Mouse (Mus musculus): ENCODE results near the gene Elovl6.

Gene Elovl6

GRCm38 (mm10) chr3:129566013-129566412 lies 33.9 kb downstream of the Elovl6 start:
- no peak for DNase-seq (ENCODE audit: low read depth, low spot score)

- DNase-seq (ENCODE audit: low read depth, low spot score), result no peak
Observed at GRCm38 (mm10) chr3:129566876-129567275, 34.7 kb downstream of the Elovl6 start.

- no peak for DNase-seq (ENCODE audit: low read depth, low spot score)
Observed at GRCm38 (mm10) chr3:129568506-129568905, 36.4 kb downstream of the Elovl6 start.

GRCm38 (mm10) chr3:129570989-129571388 lies 38.8 kb downstream of the Elovl6 start:
- DNase-seq (ENCODE audit: low read depth, low spot score), result no peak

- no peak for DNase-seq (ENCODE audit: low read depth, low spot score)
Observed at GRCm38 (mm10) chr3:129571642-129572041, 39.5 kb downstream of the Elovl6 start.

- no peak for DNase-seq (ENCODE audit: low read depth, low spot score)
Observed at GRCm38 (mm10) chr3:129572959-129573358, 40.8 kb downstream of the Elovl6 start.

GRCm38 (mm10) chr3:129573609-129574008 lies 41.5 kb downstream of the Elovl6 start:
- DNase-seq (ENCODE audit: low read depth, low spot score), result peak; percentile 90

- peak; percentile 90 for DNase-seq (ENCODE audit: low read depth, low spot score)
Observed at GRCm38 (mm10) chr3:129575086-129575485, 42.9 kb downstream of the Elovl6 start.

GRCm38 (mm10) chr3:129576522-129576921 lies 44.4 kb downstream of the Elovl6 start:
- DNase-seq (ENCODE audit: low read depth, low spot score), result peak; percentile 62

- no peak for DNase-seq (ENCODE audit: low read depth, low spot score)
Observed at GRCm38 (mm10) chr3:129578741-129579475, 46.8 kb downstream of the Elovl6 start.

GRCm38 (mm10) chr3:129581024-129581423 lies 48.9 kb downstream of the Elovl6 start:
- no peak for DNase-seq (ENCODE audit: low read depth, low spot score)

- no peak for DNase-seq (ENCODE audit: low read depth, low spot score)
Observed at GRCm38 (mm10) chr3:129582449-129582848, 50.3 kb downstream of the Elovl6 start.

- DNase-seq (ENCODE audit: low read depth, low spot score), result no peak
Observed at GRCm38 (mm10) chr3:129583290-129583689, 51.1 kb downstream of the Elovl6 start.

GRCm38 (mm10) chr3:129587916-129588315 lies 55.8 kb downstream of the Elovl6 start:
- no peak for DNase-seq (ENCODE audit: low read depth, low spot score)

- DNase-seq (ENCODE audit: low read depth, low spot score), result peak; percentile 48
Observed at GRCm38 (mm10) chr3:129588753-129589152, 56.6 kb downstream of the Elovl6 start.

- DNase-seq (ENCODE audit: low read depth, low spot score), result no peak
Observed at GRCm38 (mm10) chr3:129589705-129590104, 57.5 kb downstream of the Elovl6 start.

- DNase-seq (ENCODE audit: low read depth, low spot score), result peak; percentile 72
Observed at GRCm38 (mm10) chr3:129590548-129591226, 58.5 kb downstream of the Elovl6 start.

GRCm38 (mm10) chr3:129591251-129591650 lies 59.1 kb downstream of the Elovl6 start:
- peak; percentile 45 for DNase-seq (ENCODE audit: low read depth, low spot score)

GRCm38 (mm10) chr3:129591761-129592160 lies 59.6 kb downstream of the Elovl6 start:
- DNase-seq (ENCODE audit: low read depth, low spot score), result no peak

- DNase-seq (ENCODE audit: low read depth, low spot score), result no peak
Observed at GRCm38 (mm10) chr3:129593001-129593400, 60.8 kb downstream of the Elovl6 start.

GRCm38 (mm10) chr3:129593735-129594134 lies 61.6 kb downstream of the Elovl6 start:
- peak; percentile 67 for DNase-seq (ENCODE audit: low read depth, low spot score)

GRCm38 (mm10) chr3:129596098-129596497 lies 63.9 kb downstream of the Elovl6 start:
- no peak for DNase-seq (ENCODE audit: low read depth, low spot score)

- no peak for DNase-seq (ENCODE audit: low read depth, low spot score)
Observed at GRCm38 (mm10) chr3:129602289-129602688, 70.1 kb downstream of the Elovl6 start.
